Mouse (Mus musculus): Measurements from ENCODE around the gene Tmem167. TPM values are rescaled to one million over a fixed set of nuclear protein-coding genes. Genes with fewer than 3 reads are reported as not detected.

Tmem167 gene
- polyA plus RNA-seq, 1 experiment from 2014 or later: 64.4 TPM

- WGBS: 76% methylated on average over 7 of the region's 7 CpGs
- Histone ChIP-seq H3K9me3 (replicated peaks) (no peaks in the 10 kb centered on the region), H3K27me3 (no peaks in the 10 kb centered on the region), H3K27ac (replicated peaks) (no peak overlapping the region), H3K4me1 (no peaks in the 10 kb centered on the region), H3K9ac (no peak overlapping the region), H3K36me3 (no peaks in the 10 kb centered on the region), H3K4me3 (replicated peaks) (no peak overlapping the region), H3K4me2 (replicated peaks) (no peak overlapping the region)
- no peak for ATAC-seq (ENCODE audit: insufficient number of reproducible peaks, low FRiP score, low TSS enrichment, low read depth)
Measured at GRCm38 (mm10) chr13:90183536-90183935, 94.6 kb downstream of the Tmem167 start.

- no peaks in the 10 kb centered on the region for H3K36me3 ChIP-seq
- 57% methylated on average over 2 of the region's 2 CpGs for WGBS
- ATAC-seq (ENCODE audit: insufficient number of reproducible peaks, low FRiP score, low TSS enrichment, low read depth): no peak
- H3K27me3 ChIP-seq: no peaks in the 10 kb centered on the region
- no peak overlapping the region for H3K27ac ChIP-seq (replicated peaks)
- H3K9me3 ChIP-seq (replicated peaks): no peaks in the 10 kb centered on the region
- H3K4me2 ChIP-seq (replicated peaks): no peak overlapping the region
- H3K4me3 ChIP-seq (replicated peaks): no peak overlapping the region
- H3K4me1 ChIP-seq: peaks cover 1% of the 10 kb centered on the region; the same call in 1 of the 2 replicates
- no peak overlapping the region for H3K9ac ChIP-seq
Measured at GRCm38 (mm10) chr13:90186694-90187093, 97.8 kb downstream of the Tmem167 start.

GRCm38 (mm10) chr13:90188021-90188420 lies 99.1 kb downstream of the Tmem167 start:
- Histone ChIP-seq H3K27me3 (no peaks in the 10 kb centered on the region), H3K27ac (replicated peaks) (no peak overlapping the region), H3K4me1 (peaks cover 3% of the 10 kb centered on the region; the same call in 1 of the 2 replicates), H3K4me3 (replicated peaks) (no peak overlapping the region), H3K4me2 (replicated peaks) (no peak overlapping the region), H3K36me3 (no peaks in the 10 kb centered on the region), H3K9ac (no peak overlapping the region), H3K9me3 (replicated peaks) (no peaks in the 10 kb centered on the region)
- WGBS: 32% methylated on average over 1 of the region's 1 CpGs
- ATAC-seq (ENCODE audit: insufficient number of reproducible peaks, low FRiP score, low TSS enrichment, low read depth): no peak

- Histone ChIP-seq H3K9me3 (replicated peaks) (no peaks in the 10 kb centered on the region), H3K4me3 (replicated peaks) (no peak overlapping the region), H3K36me3 (no peaks in the 10 kb centered on the region), H3K27ac (replicated peaks) (no peak overlapping the region), H3K4me2 (replicated peaks) (no peak overlapping the region), H3K27me3 (no peaks in the 10 kb centered on the region), H3K4me1 (peaks cover 3% of the 10 kb centered on the region; the same call in 1 of the 2 replicates), H3K9ac (no peak overlapping the region)
- no peak for ATAC-seq (ENCODE audit: insufficient number of reproducible peaks, low FRiP score, low TSS enrichment, low read depth)
- 19% methylated on average over 6 of the region's 6 CpGs for WGBS
Measured at GRCm38 (mm10) chr13:90191794-90192193, 102.9 kb downstream of the Tmem167 start.

Other genes starting within 250 kb of the Tmem167 start
- 11.3 and 13.7 TPM in 2 replicates for gene Xrcc4, start 485 bp downstream of the Tmem167 start, polyA plus RNA-seq (2015; fragmentation: Nextera tagmentation; extraction: Ambion mirVana)